8 mouse cellular contexts compared by ENCODE assay signal in genomic region chr15:85625666-85626279, GRCm38 (mm10). TPM values are rescaled to one million over a fixed set of nuclear protein-coding genes. Genes with fewer than 3 reads are reported as not detected.
A peak's percentile ranks its signal among the peaks of the same experiment; 100 is the strongest.
DNase-seq lines count a peak whose midpoint lies in the region; ATAC-seq lines count a peak whose summit lies in the region.

No protein-coding gene starts in this region.

- no peaks in the 10 kb centered on the region for H3K9me3 ChIP-seq in forebrain, embryonic 13.5 days (replicated peaks)
- peaks cover 3% of the 10 kb centered on the region; the same call in 1 of the 2 replicates for H3K9me3 ChIP-seq in hindbrain, embryonic 16.5 days (ENCODE audit: control insufficient read depth, low read length)
- H3K9me3 ChIP-seq in stomach, embryonic 15.5 days: no peaks in the 10 kb centered on the region

- H3K9ac ChIP-seq in forebrain, embryonic 13.5 days: peak overlapping the region; percentile 77
- H3K9ac ChIP-seq in hindbrain, embryonic 16.5 days (ENCODE audit: low read depth, low read length): peak overlapping the region; percentile 87
- peak overlapping the region; percentile 25; the same call in 1 of the 2 replicates for H3K9ac ChIP-seq in stomach, embryonic 15.5 days

- H3K36me3 ChIP-seq in forebrain, embryonic 13.5 days (ENCODE audit: poor library complexity, severe bottlenecking): no peaks in the 10 kb centered on the region
- no peaks in the 10 kb centered on the region for H3K36me3 ChIP-seq in hindbrain, embryonic 16.5 days (ENCODE audit: control insufficient read depth, insufficient read depth, low read length)
- no peaks in the 10 kb centered on the region for H3K36me3 ChIP-seq in stomach, embryonic 15.5 days

- under 1% methylated on average over 68 of the region's 68 CpGs for WGBS in forebrain, embryonic 13.5 days
- under 1% methylated on average over 49 of the region's 68 CpGs for WGBS in hindbrain, embryonic 16.5 days
- 2% methylated on average over 52 of the region's 68 CpGs for WGBS in stomach, embryonic 15.5 days

- H3K4me1 ChIP-seq in forebrain, embryonic 13.5 days: peaks cover 24% of the 10 kb centered on the region
- H3K4me1 ChIP-seq in hindbrain, embryonic 16.5 days (ENCODE audit: control insufficient read depth, insufficient read depth, low read depth, low read length): peaks cover 12% of the 10 kb centered on the region
- H3K4me1 ChIP-seq in stomach, embryonic 15.5 days: peaks cover 8% of the 10 kb centered on the region; the same call in 1 of the 2 replicates

- DNase-seq in thymus, postnatal 4 days: peak; percentile 37
- DNase-seq in thymus, postnatal 25 days: no peak
- DNase-seq in left cerebral cortex, postnatal 25 days (ENCODE audit: low spot score in 2 of 2): peak; percentile 54 to 63
- DNase-seq in lung, postnatal 4 days: peak; percentile 62 to 72
- DNase-seq in spleen, adult 18-20 months: no peak

- H3K4me2 ChIP-seq in forebrain, embryonic 13.5 days: peak overlapping the region; percentile 73
- peak overlapping the region; percentile 94 for H3K4me2 ChIP-seq in hindbrain, embryonic 16.5 days (ENCODE audit: low read length)
- H3K4me2 ChIP-seq in stomach, embryonic 15.5 days: peak overlapping the region; percentile 93

- H3K4me3 ChIP-seq in forebrain, embryonic 13.5 days: peak overlapping the region; percentile 46
- peak overlapping the region; percentile 53 for H3K4me3 ChIP-seq in hindbrain, embryonic 16.5 days (ENCODE audit: low read length)
- H3K4me3 ChIP-seq in stomach, embryonic 15.5 days (replicated peaks): peak overlapping the region; percentile 47

- H3K27me3 ChIP-seq in forebrain, embryonic 13.5 days: peaks cover 31% of the 10 kb centered on the region
- H3K27me3 ChIP-seq in hindbrain, embryonic 16.5 days (replicated peaks; ENCODE audit: control insufficient read depth, insufficient read depth, low read length): no peaks in the 10 kb centered on the region
- H3K27me3 ChIP-seq in stomach, embryonic 15.5 days (replicated peaks): peaks cover 17% of the 10 kb centered on the region

- peak; percentile 93 for ATAC-seq in forebrain, embryonic 13.5 days
- peak; percentile 93 for ATAC-seq in hindbrain, embryonic 16.5 days
- ATAC-seq in stomach, embryonic 15.5 days (ENCODE audit: insufficient read depth, low FRiP score, low read depth): peak; percentile 48; the same call in 1 of the 2 replicates

- H3K27ac ChIP-seq in forebrain, embryonic 13.5 days: peak overlapping the region; percentile 88
- H3K27ac ChIP-seq in hindbrain, embryonic 16.5 days (ENCODE audit: low read depth, low read length): peak overlapping the region; percentile 81
- no peak overlapping the region for H3K27ac ChIP-seq in stomach, embryonic 15.5 days

- intact Hi-C loops in left cerebral cortex, postnatal 25 days (cut with DNase I): no loop called here

RNA-seq across cellular contexts. Expression of gene Wnt7b, which starts 43.5 kb away (rescaled TPM):
- 84.0 and 92.2 TPM in 2 replicates for polyA plus RNA-seq in forebrain, embryonic 13.5 days (2015; fragmentation: Nextera tagmentation; extraction: Ambion mirVana)
- polyA plus RNA-seq in hindbrain, embryonic 16.5 days (2015; fragmentation: Nextera tagmentation; extraction: Ambion mirVana): 26.4 and 35.4 TPM in 2 replicates
- total RNA-seq in left cerebral cortex, postnatal 25 days (2021): 10 to 100 TPM; 31.3 to 34.4 TPM
- polyA plus RNA-seq in stomach, embryonic 15.5 days (2015; fragmentation: Nextera tagmentation; extraction: Ambion mirVana): 3.7 and 3.8 TPM in 2 replicates

Comparison
In these comparisons a context has a peak if more than half of its experiments do, and no peak if none do; other contexts are left out.
1. DNase-seq: peak in thymus, postnatal 4 days (single experiment), left cerebral cortex, postnatal 25 days (2 of 2) and lung, postnatal 4 days (2 of 2); none in thymus, postnatal 25 days (single experiment) and spleen, adult 18-20 months (0 of 2).
2. H3K9ac ChIP-seq: peak in every context shown above with its lines; median percentile 87 in hindbrain, embryonic 16.5 days; 77 in forebrain, embryonic 13.5 days; 25 in stomach, embryonic 15.5 days.
3. Peak in every context shown above with its lines, with median percentiles within 50 percentile points of each other: ATAC-seq, H3K4me2 ChIP-seq and H3K4me3 ChIP-seq.